Mouse (Mus musculus) intestine, embryonic 14.5 days (tissue): ENCODE measurements around the gene Heatr6. TPM values are rescaled to one million over a fixed set of nuclear protein-coding genes. Genes with fewer than 3 reads are reported as not detected.
A peak's percentile ranks its signal among the peaks of the same experiment; 100 is the strongest.

ENCODE experiments used
- ATAC-seq: fragments of 200-750 bp; cut with Nextera tagmentation; replicated peaks from 2 replicates; pipeline ENCODE4 v1.8.0; 2017; ENCODE audit warnings: low read depth, moderate number of reproducible peaks, moderate TSS enrichment, moderate library complexity; ENCODE audit not compliant: low FRiP score, low TSS enrichment
- DNase-seq: peaks from one replicate; pipeline ENCODE4 v3.0.0-alpha.2; 2018; ENCODE audit warnings: low spot score
- H3K27ac ChIP-seq: fragments of 300-500 bp; sonication (generic); 2 replicates; pipeline ENCODE4 v1.5.1; 2014; ENCODE audit warnings: low read depth, mild to moderate bottlenecking, control low read depth
- H3K27me3 ChIP-seq: fragments of 300-500 bp; sonication (generic); replicated peaks from 2 replicates; pipeline ENCODE4 v1.6.1; 2014; ENCODE audit warnings: low read length, control low read depth; ENCODE audit not compliant: control insufficient read depth, insufficient read depth
- H3K36me3 ChIP-seq: fragments of 300-500 bp; sonication (generic); 2 replicates; pipeline ENCODE4 v1.6.1; 2014; ENCODE audit warnings: low read length, control low read depth; ENCODE audit not compliant: control insufficient read depth, insufficient read depth
- H3K4me1 ChIP-seq: fragments of 300-500 bp; sonication (generic); replicated peaks from 2 replicates; pipeline ENCODE4 v1.6.1; 2014; ENCODE audit warnings: low read length, control low read depth, mixed read lengths; ENCODE audit not compliant: control insufficient read depth, insufficient read depth
- H3K4me2 ChIP-seq: fragments of 300-500 bp; sonication (generic); 2 replicates; pipeline ENCODE4 v1.6.1; 2014; ENCODE audit warnings: low read length
- H3K4me3 ChIP-seq: fragments of 300-500 bp; sonication (generic); 2 replicates; pipeline ENCODE4 v1.5.1; 2014; ENCODE audit warnings: low read depth, low read length, control low read depth, mixed read lengths
- H3K9ac ChIP-seq: fragments of 300-500 bp; sonication (generic); 2 replicates; pipeline ENCODE4 v1.6.1; 2014; ENCODE audit warnings: mild to moderate bottlenecking, low read length
- H3K9me3 ChIP-seq: fragments of 300-500 bp; sonication (generic); 2 replicates; pipeline ENCODE4 v1.6.1; 2016; ENCODE audit warnings: low read length, control low read depth; ENCODE audit not compliant: control insufficient read depth
- WGBS: fragments of 180-500 bp; shearing (Covaris S2); extraction: QIAGEN DNeasy Blood & Tissue Kit; methylation state at CpG from one replicate; pipeline ENCODE4 v1.1.7; 2014; 5-methylcytosine and 5-hydroxymethylcytosine counted together
- polyA plus RNA-seq: library from polyadenylated mRNA; unstranded; fragments of >200 nt; fragmentation: Nextera tagmentation; extraction: Ambion mirVana; gene quantifications from 2 replicates; pipeline ENCODE4 v1.2.1, GENCODE M21; 2014

The Heatr6 gene
- polyA plus RNA-seq, 1 experiment from 2014 or later, result 24.0 TPM

DNA sequence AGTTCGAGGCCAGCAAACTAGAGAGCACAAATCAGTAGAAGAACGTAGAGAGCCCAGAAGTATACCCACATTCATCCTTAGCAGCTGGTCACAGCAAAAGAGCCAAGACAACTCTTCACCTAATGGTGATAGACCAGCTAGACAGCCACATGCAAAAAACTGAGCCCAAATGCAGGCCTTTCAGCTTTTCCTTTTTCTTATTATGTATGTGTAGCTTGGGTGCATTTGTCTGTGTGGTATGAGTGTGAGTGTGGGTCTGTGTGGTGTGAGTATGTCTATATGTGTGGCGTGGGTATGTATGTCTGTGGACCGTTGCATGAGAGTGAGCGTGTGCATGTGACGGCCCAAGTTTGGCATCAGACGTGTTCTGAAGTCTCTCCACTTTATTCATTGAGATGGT is 17.5 kb downstream of the Heatr6 start:
- Histone ChIP-seq H3K9ac (no peak overlapping the region), H3K27me3 (no peaks in the 10 kb centered on the region), H3K27ac (no peak overlapping the region), H3K9me3 (no peaks in the 10 kb centered on the region), H3K36me3 (peaks cover 88% of the 10 kb centered on the region), H3K4me1 (no peaks in the 10 kb centered on the region), H3K4me2 (no peak overlapping the region), H3K4me3 (no peak overlapping the region)
- no peak for DNase-seq
- ATAC-seq, result no peak
- WGBS, result 94% methylated on average over 7 of the region's 7 CpGs

DNA sequence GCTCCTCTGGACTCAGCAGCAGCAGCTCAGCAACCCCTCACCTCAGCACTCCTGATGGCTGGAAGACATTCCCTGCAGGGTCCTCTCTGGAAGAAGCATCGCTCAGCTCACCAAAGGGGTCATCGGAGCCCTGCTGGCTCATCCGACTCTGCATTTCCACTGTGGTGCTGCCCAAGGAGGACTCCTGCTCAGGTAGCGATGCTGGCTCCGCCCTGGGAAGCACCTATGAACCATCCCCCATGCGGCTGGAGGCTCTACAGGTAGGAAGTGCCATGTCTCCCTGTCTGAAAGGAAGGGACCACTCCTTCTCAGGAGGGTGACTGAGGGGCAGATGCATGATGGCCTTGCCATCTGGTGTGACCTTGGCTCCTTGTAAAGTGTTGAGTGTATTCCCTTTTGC is 18.8 kb downstream of the Heatr6 start:
- Histone ChIP-seq H3K36me3 (peaks cover 88% of the 10 kb centered on the region), H3K9ac (no peak overlapping the region), H3K27ac (no peak overlapping the region), H3K9me3 (no peaks in the 10 kb centered on the region), H3K4me3 (no peak overlapping the region), H3K27me3 (no peaks in the 10 kb centered on the region), H3K4me1 (no peaks in the 10 kb centered on the region), H3K4me2 (no peak overlapping the region)
- DNase-seq (no peak), ATAC-seq (no peak)
- WGBS, result 97% methylated on average over 6 of the region's 6 CpGs

DNA sequence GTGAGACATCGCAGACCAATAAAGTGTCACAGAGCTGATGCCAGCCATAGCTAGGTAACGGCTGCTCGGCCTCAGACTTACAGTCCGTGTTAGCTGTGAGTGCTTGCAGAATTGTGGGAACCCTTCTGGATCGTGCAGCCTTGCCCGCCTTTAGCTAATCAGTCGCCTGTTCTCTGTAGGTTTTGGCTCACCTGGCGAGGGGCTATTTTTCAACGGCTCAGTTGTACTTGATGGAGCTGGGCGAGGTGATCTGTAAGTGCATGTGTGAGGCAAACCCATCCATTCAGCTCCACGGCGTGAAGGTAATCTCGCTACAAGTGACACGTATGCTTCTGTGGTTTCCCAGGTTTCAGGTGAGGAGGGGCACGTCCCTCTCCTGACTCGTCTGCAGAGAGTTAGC is 20.2 kb downstream of the Heatr6 start:
- WGBS, result 92% methylated on average over 16 of the region's 16 CpGs
- Histone ChIP-seq H3K4me2 (no peak overlapping the region), H3K9ac (no peak overlapping the region), H3K27me3 (no peaks in the 10 kb centered on the region), H3K27ac (no peak overlapping the region), H3K4me1 (no peaks in the 10 kb centered on the region), H3K36me3 (peaks cover 86% of the 10 kb centered on the region), H3K4me3 (no peak overlapping the region), H3K9me3 (no peaks in the 10 kb centered on the region)
- no peak for ATAC-seq
- no peak for DNase-seq

DNA sequence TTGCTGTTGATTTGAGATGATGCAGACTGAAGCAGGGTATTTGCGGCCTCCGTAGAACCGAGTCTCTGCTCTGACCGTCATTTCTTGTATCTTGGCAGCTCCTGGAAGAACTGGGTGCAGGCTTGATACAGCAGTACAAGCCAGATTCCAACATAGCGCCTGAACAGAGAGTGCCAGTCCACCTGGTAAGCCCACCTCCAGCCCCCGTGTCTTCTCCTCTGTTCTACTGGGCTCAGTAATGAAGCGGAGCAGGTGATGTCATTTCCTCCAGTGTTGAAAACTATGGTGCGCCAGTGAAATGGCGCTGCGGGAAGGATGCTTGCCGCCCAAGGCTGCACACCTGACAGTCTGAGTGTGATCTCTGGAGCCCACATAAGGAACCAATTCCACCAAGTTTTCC is 20.8 kb downstream of the Heatr6 start:
- H3K27me3 ChIP-seq, result no peaks in the 10 kb centered on the region
- no peak overlapping the region for H3K4me3 ChIP-seq
- ATAC-seq (no peak), DNase-seq (no peak)
- H3K9ac ChIP-seq, result no peak overlapping the region
- H3K9me3 ChIP-seq, result no peaks in the 10 kb centered on the region
- H3K27ac ChIP-seq, result no peak overlapping the region
- WGBS, result 93% methylated on average over 11 of the region's 11 CpGs
- no peaks in the 10 kb centered on the region for H3K4me1 ChIP-seq
- peaks cover 86% of the 10 kb centered on the region for H3K36me3 ChIP-seq
- H3K4me2 ChIP-seq, result no peak overlapping the region

DNA sequence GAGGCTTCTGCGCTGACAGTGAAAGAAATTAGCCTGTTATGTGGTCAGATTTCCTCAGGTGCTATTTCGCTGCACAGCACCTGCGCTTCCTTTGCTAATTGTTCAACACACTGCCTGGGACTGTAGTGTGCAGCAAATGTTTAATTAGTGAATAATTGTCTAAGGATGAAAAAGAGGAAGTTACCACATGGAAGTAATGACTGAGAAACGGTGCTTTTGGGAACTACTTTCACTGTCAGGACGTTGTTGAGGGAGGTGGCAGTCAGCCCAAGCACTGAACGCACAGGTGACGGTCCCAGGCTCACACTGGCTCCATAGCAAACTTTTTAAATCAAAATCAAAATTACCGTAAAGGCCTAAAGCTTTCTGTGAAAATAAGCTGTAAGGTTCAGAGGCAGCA is 23.3 kb downstream of the Heatr6 start:
- no peak for ATAC-seq
- H3K4me3 ChIP-seq, result no peak overlapping the region
- H3K27me3 ChIP-seq, result no peaks in the 10 kb centered on the region
- no peak overlapping the region for H3K9ac ChIP-seq
- H3K27ac ChIP-seq, result no peak overlapping the region
- 89% methylated on average over 8 of the region's 8 CpGs for WGBS
- no peaks in the 10 kb centered on the region for H3K4me1 ChIP-seq
- no peak overlapping the region for H3K4me2 ChIP-seq
- DNase-seq, result no peak
- H3K9me3 ChIP-seq, result no peaks in the 10 kb centered on the region
- H3K36me3 ChIP-seq, result peaks cover 96% of the 10 kb centered on the region

DNA sequence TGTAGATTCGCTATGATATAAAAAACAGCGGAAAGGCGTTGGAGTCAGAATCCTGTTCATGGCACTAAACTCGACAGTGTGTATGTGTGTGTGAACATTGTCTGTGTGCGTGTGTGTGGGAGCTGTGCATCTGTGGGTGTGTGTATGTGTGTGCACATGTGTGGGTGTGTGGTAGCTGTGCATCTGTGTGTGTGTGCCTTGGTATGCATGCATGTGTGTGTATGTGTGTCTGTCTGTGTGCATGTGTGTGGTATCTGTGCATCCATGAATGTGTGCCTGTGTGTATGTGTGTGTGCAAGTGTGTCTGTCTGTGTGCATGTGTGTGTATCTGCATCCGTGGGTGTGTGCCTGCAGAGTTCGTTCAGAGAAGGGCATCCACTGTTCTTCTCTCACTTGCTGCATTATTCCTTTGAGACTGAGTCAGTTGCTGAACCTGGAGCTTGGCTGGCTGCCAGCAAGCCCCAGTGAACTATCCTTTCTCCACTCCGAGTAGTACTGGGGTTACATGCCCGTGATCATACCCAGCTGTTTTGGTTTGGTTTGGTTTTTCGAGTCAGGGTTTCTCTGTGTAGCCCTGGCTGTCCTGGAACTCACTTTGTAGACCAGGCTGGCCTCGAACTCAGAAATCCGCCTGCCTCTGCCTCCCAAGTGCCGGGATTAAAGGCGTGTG is 30.6 kb downstream of the Heatr6 start:
- H3K9ac ChIP-seq, result no peak overlapping the region
- H3K4me1 ChIP-seq, result no peaks in the 10 kb centered on the region; the same call in 1 of the 2 replicates
- H3K36me3 ChIP-seq, result peaks cover 45% of the 10 kb centered on the region
- H3K4me2 ChIP-seq, result no peak overlapping the region
- H3K9me3 ChIP-seq, result no peaks in the 10 kb centered on the region
- no peak overlapping the region for H3K27ac ChIP-seq
- H3K4me3 ChIP-seq, result no peak overlapping the region
- WGBS, result 81% methylated on average over 14 of the region's 14 CpGs
- no peak for ATAC-seq
- DNase-seq, result no peak
- H3K27me3 ChIP-seq, result no peaks in the 10 kb centered on the region

DNA sequence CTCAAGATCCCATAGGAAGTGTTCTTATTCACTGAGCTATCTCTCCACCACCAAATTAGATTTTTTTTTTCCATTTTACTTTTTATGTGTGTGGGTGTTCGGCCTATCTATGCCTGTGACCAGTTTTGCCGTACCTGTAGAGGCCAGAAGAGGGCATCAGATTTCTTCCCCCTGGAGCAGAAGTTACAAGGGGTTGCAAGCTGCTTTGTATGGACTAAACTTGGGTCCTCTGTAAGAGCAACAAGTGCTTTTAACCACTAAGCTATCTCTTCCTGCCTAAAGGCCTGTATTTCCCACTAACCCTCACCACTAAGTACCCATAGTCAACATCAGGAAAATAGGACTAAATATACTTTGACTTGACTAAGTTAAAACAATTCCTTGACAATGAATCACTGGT is 31.2 kb downstream of the Heatr6 start:
- WGBS, result 87% methylated on average over 2 of the region's 2 CpGs
- ATAC-seq (no peak), DNase-seq (no peak)
- Histone ChIP-seq H3K4me2 (no peak overlapping the region), H3K9me3 (no peaks in the 10 kb centered on the region), H3K27ac (no peak overlapping the region), H3K36me3 (peaks cover 40% of the 10 kb centered on the region), H3K4me1 (no peaks in the 10 kb centered on the region; the same call in 1 of the 2 replicates), H3K27me3 (no peaks in the 10 kb centered on the region), H3K9ac (no peak overlapping the region), H3K4me3 (no peak overlapping the region)

DNA sequence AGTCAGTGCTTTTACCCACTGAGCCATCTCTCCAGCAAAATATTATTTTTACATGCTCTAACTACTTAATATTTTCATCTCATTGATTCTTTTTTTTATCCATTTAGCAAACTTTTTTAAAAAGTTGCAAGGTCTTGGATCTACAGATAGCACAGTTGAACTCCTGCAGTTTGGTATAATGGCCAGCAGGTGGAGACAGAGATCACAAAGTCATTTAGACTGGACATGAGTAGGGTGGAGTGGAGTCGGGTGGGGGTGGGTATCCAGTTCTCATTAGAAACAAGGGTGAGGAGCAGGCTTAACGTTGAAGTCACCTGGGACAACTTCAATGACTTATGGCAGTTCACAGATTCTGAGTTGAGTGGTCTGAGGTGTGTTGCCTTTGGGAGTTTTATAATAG is 31.9 kb downstream of the Heatr6 start:
- no peak overlapping the region for H3K4me3 ChIP-seq
- ATAC-seq (peak; percentile 33; the same call in 1 of the 2 replicates), DNase-seq (peak; percentile 77)
- 8% methylated on average over 2 of the region's 2 CpGs for WGBS
- no peak overlapping the region for H3K27ac ChIP-seq
- no peaks in the 10 kb centered on the region for H3K27me3 ChIP-seq
- no peak overlapping the region for H3K9ac ChIP-seq
- H3K9me3 ChIP-seq, result no peaks in the 10 kb centered on the region
- no peaks in the 10 kb centered on the region; the same call in 1 of the 2 replicates for H3K4me1 ChIP-seq
- no peak overlapping the region for H3K4me2 ChIP-seq
- H3K36me3 ChIP-seq, result peaks cover 32% of the 10 kb centered on the region

DNA sequence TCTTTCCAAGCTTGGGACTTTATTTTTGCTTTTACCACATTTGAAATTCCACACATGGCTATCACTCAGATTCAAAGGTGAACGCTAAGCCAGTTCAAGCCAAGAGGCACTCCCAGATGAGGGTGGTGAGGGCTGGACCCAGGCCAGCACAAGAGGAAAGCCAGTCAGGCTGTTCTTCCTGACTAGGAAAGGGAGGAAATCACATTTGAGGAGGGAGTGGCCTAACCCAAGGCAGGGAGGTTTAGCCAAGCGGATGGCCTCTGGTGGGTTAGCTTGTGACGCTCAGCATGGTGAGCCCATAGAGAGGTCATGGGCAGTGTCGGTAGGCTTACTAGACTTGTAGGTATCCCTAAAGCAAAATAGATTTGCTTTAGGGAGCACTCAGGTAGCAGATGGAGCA is 33.3 kb downstream of the Heatr6 start:
- no peak overlapping the region for H3K4me2 ChIP-seq
- 71% methylated on average over 4 of the region's 4 CpGs for WGBS
- H3K9me3 ChIP-seq, result no peaks in the 10 kb centered on the region
- peaks cover 18% of the 10 kb centered on the region for H3K36me3 ChIP-seq
- H3K4me3 ChIP-seq, result no peak overlapping the region
- H3K4me1 ChIP-seq, result no peaks in the 10 kb centered on the region; the same call in 1 of the 2 replicates
- no peaks in the 10 kb centered on the region for H3K27me3 ChIP-seq
- no peak overlapping the region for H3K27ac ChIP-seq
- H3K9ac ChIP-seq, result no peak overlapping the region
- ATAC-seq (no peak), DNase-seq (no peak)
